Mouse (Mus musculus): Measurements from ENCODE around the gene Ttc3.
"Not testable (repeated sequence)": the region's sequence is repeated elsewhere in the genome, so short reads cannot be mapped to it uniquely, and the experiment has no call there.

The Ttc3 gene

GRCm38 (mm10) chr16:94370173-94370914 is at the start of gene Ttc3:
Gene Ttc3 (plus strand): TSS chr16:94370618.
- peak; percentile 75 to 81 for DNase-seq (ENCODE audit: low spot score in 2 of 2)

GRCm38 (mm10) chr16:94323681-94324080 is 46.7 kb upstream of the Ttc3 start:
- DNase-seq (ENCODE audit: low spot score in 2 of 2) = no peak

- no peak for DNase-seq (ENCODE audit: low spot score in 2 of 2)
Measured at GRCm38 (mm10) chr16:94326008-94326407, 44.4 kb upstream of the Ttc3 start.

GRCm38 (mm10) chr16:94327781-94328711 is 42.4 kb upstream of the Ttc3 start, which contains the start of gene Ripply3:
Gene Ripply3 (plus strand): TSS chr16:94328420.
- DNase-seq (ENCODE audit: low spot score in 2 of 2) = no peak

GRCm38 (mm10) chr16:94328881-94329867 is 41.2 kb upstream of the Ttc3 start:
- no peak for DNase-seq (ENCODE audit: low spot score in 2 of 2)

- DNase-seq (ENCODE audit: low spot score in 2 of 2) = no peak
Measured at GRCm38 (mm10) chr16:94330429-94330828, 40.0 kb upstream of the Ttc3 start.

- DNase-seq (ENCODE audit: low spot score in 2 of 2) = no peak
Measured at GRCm38 (mm10) chr16:94331233-94331885, 39.1 kb upstream of the Ttc3 start.

GRCm38 (mm10) chr16:94331886-94332252 is 38.5 kb upstream of the Ttc3 start:
- DNase-seq (ENCODE audit: low spot score in 2 of 2) = peak; percentile 44 to 68

- DNase-seq (ENCODE audit: low spot score in 2 of 2) = no peak
Measured at GRCm38 (mm10) chr16:94335656-94336055, 34.8 kb upstream of the Ttc3 start.

GRCm38 (mm10) chr16:94339164-94340160 is 31.0 kb upstream of the Ttc3 start:
- not testable (repeated sequence) for DNase-seq (ENCODE audit: low spot score in 2 of 2)

- no peak for DNase-seq (ENCODE audit: low spot score in 2 of 2)
Measured at GRCm38 (mm10) chr16:94345733-94346132, 24.7 kb upstream of the Ttc3 start.

- no peak for DNase-seq (ENCODE audit: low spot score in 2 of 2)
Measured at GRCm38 (mm10) chr16:94347080-94347731, 23.2 kb upstream of the Ttc3 start.

GRCm38 (mm10) chr16:94348779-94349178 is 21.6 kb upstream of the Ttc3 start:
- no peak for DNase-seq (ENCODE audit: low spot score in 2 of 2)

- DNase-seq (ENCODE audit: low spot score in 2 of 2) = no peak
Measured at GRCm38 (mm10) chr16:94349588-94350286, 20.7 kb upstream of the Ttc3 start.

GRCm38 (mm10) chr16:94350287-94350677 is 20.1 kb upstream of the Ttc3 start:
- DNase-seq (ENCODE audit: low spot score in 2 of 2) = no peak

GRCm38 (mm10) chr16:94354450-94354849 is 16.0 kb upstream of the Ttc3 start:
- no peak for DNase-seq (ENCODE audit: low spot score in 2 of 2)

GRCm38 (mm10) chr16:94356046-94356445 is 14.4 kb upstream of the Ttc3 start:
- no peak for DNase-seq (ENCODE audit: low spot score in 2 of 2)

- no peak for DNase-seq (ENCODE audit: low spot score in 2 of 2)
Measured at GRCm38 (mm10) chr16:94356776-94357494, 13.5 kb upstream of the Ttc3 start.
